Comparison of ENCODE assay signal across 20 mouse cellular contexts in genomic region chr2:126546392-126546791, GRCm38 (mm10). TPM values are rescaled to one million over a fixed set of nuclear protein-coding genes. Genes with fewer than 3 reads are reported as not detected.
"Had no signal": no experiment of that assay in that cellular context is flagged by ENCODE, and none has a peak within 500 bp of the region (broad histone marks: within the 10 kb centered on the region; RNA-seq: fewer than 3 reads in every experiment).

No protein-coding gene starts in this region.

- H3K4me3 ChIP-seq: lung, embryonic 15.5 days; megakaryocyte, embryonic 14.5 days; midbrain, embryonic 13.5 days; midbrain, embryonic 15.5 days; neural tube, embryonic 13.5 days; neural tube, embryonic 15.5 days had no signal

- DNase-seq: lung, adult 2 months; lung, postnatal 14 days; lung, postnatal 36 days; right cerebral cortex, postnatal 25 days; right cerebral cortex, postnatal 4 days; spleen, adult 18-20 months; thymus, adult 18-20 months; thymus, postnatal 14 days; thymus, postnatal 36 days had no signal

- H3K27me3 ChIP-seq: midbrain, embryonic 15.5 days had no signal

- ATAC-seq: lung, postnatal 0 days; midbrain, embryonic 13.5 days; midbrain, embryonic 15.5 days had no signal

- H3K36me3 ChIP-seq: lung, embryonic 15.5 days; midbrain, embryonic 13.5 days; midbrain, embryonic 15.5 days; neural tube, embryonic 13.5 days; neural tube, embryonic 15.5 days had no signal

- H3K9me3 ChIP-seq: lung, embryonic 15.5 days; midbrain, embryonic 13.5 days; midbrain, embryonic 15.5 days; neural tube, embryonic 13.5 days; neural tube, embryonic 15.5 days had no signal

- H3K4me2 ChIP-seq: lung, embryonic 15.5 days; midbrain, embryonic 11.5 days; midbrain, embryonic 13.5 days; midbrain, embryonic 15.5 days; neural tube, embryonic 13.5 days; neural tube, embryonic 15.5 days had no signal

- H3K27ac ChIP-seq: liver, embryonic 14.5 days; lung, embryonic 15.5 days; macrophage; midbrain, embryonic 13.5 days; midbrain, embryonic 15.5 days; neural tube, embryonic 13.5 days; neural tube, embryonic 15.5 days had no signal

- H3K9ac ChIP-seq: liver, embryonic 14.5 days; lung, embryonic 15.5 days; midbrain, embryonic 13.5 days; midbrain, embryonic 15.5 days; neural tube, embryonic 13.5 days; neural tube, embryonic 15.5 days had no signal

- H3K4me1 ChIP-seq: lung, embryonic 15.5 days; midbrain, embryonic 13.5 days; midbrain, embryonic 15.5 days; neural tube, embryonic 13.5 days; neural tube, embryonic 15.5 days had no signal

RNA-seq across cellular contexts. Expression of gene Slc27a2, which starts 5.8 kb away (rescaled TPM):
- polyA plus RNA-seq: macrophage had no signal

RNA-seq across cellular contexts. Expression of gene Atp8b4, which starts 45.9 kb away (rescaled TPM):
- polyA plus RNA-seq: midbrain, embryonic 13.5 days; midbrain, postnatal 0 days; neural tube, embryonic 13.5 days had no signal
